13 mouse cellular contexts compared by ENCODE assay signal in the genomic region with DNA sequence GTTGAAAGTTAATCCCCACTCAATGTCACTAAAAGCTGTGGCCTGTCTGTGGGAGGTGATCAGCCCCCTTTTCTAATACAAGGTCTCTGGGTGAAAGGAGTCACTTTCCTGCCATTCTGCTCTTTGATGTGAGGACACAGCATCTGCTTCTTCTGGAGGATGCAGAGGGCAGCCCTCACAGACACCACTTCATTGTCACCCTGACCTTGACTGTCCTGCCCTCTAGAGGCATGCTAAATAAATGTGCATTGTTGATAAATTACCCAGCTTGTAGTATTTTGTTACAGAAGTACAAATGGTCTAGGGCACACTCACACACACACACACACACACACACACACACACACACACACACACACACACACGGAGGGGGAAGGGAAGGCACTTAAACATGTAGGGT. TPM values are rescaled to one million over a fixed set of nuclear protein-coding genes. Genes with fewer than 3 reads are reported as not detected.
DNase-seq lines count a peak whose midpoint lies in the region; ATAC-seq and TF ChIP-seq lines count a peak whose summit lies in the region.
"Had no signal": no experiment of that assay in that cellular context is flagged by ENCODE, and none has a peak within 500 bp of the region (broad histone marks: within the 10 kb centered on the region; RNA-seq: fewer than 3 reads in every experiment).

No protein-coding gene starts in this region.

- H3K27ac ChIP-seq in intestine, postnatal 0 days (ENCODE audit: low read depth, low read length): no peak overlapping the region
- H3K27ac ChIP-seq in intestine, embryonic 15.5 days: no peak overlapping the region
- H3K27ac ChIP-seq in spleen, adult 2 months (ENCODE audit: insufficient read depth, low read length): no peak overlapping the region
- H3K27ac ChIP-seq: hindbrain, embryonic 15.5 days; liver, embryonic 15.5 days had no signal

- H3K4me1 ChIP-seq in intestine, postnatal 0 days (replicated peaks; ENCODE audit: control insufficient read depth, insufficient read depth, low read length): no peaks in the 10 kb centered on the region
- no peaks in the 10 kb centered on the region for H3K4me1 ChIP-seq in intestine, embryonic 15.5 days (replicated peaks)
- no peaks in the 10 kb centered on the region for H3K4me1 ChIP-seq in spleen, adult 2 months (ENCODE audit: control insufficient read depth, insufficient read depth, insufficient read length)
- H3K4me1 ChIP-seq: hindbrain, embryonic 15.5 days; liver, embryonic 15.5 days had no signal

- no peak overlapping the region for H3K9ac ChIP-seq in intestine, postnatal 0 days (ENCODE audit: low read depth, low read length)
- no peak overlapping the region for H3K9ac ChIP-seq in intestine, embryonic 15.5 days
- H3K9ac ChIP-seq: hindbrain, embryonic 15.5 days; liver, embryonic 15.5 days had no signal

- no peak overlapping the region for H3K4me2 ChIP-seq in intestine, postnatal 0 days (replicated peaks; ENCODE audit: low read depth)
- no peak overlapping the region for H3K4me2 ChIP-seq in intestine, embryonic 15.5 days (replicated peaks)
- H3K4me2 ChIP-seq: hindbrain, embryonic 15.5 days; liver, embryonic 15.5 days had no signal

- H3K27me3 ChIP-seq in intestine, postnatal 0 days (replicated peaks; ENCODE audit: control insufficient read depth, insufficient read depth, low read length): no peaks in the 10 kb centered on the region
- no peaks in the 10 kb centered on the region for H3K27me3 ChIP-seq in intestine, embryonic 15.5 days (replicated peaks)
- H3K27me3 ChIP-seq in spleen, adult 2 months (ENCODE audit: control insufficient read depth, insufficient read depth, low read length): no peaks in the 10 kb centered on the region
- H3K27me3 ChIP-seq: hindbrain, embryonic 15.5 days; liver, embryonic 15.5 days had no signal

- peak in 1 of 2 experiments; percentile 11 for DNase-seq in spleen, adult 2 months (ENCODE audit: low read depth in 1 of 2, low spot score in 2 of 2)
- DNase-seq in spleen, postnatal 10 days (ENCODE audit: low spot score in 2 of 2): no peak
- no peak for DNase-seq in gastrocnemius, postnatal 10 days
- DNase-seq in Muller cell, postnatal 12 days (ENCODE audit: inconsistent ontology term): no peak
- DNase-seq: cerebellum, postnatal 36 days; gastrocnemius, postnatal 36 days had no signal

- TF ChIP-seq POLR2A in spleen, adult 2 months (IDR thresholded peaks at IDR 0.05; ENCODE audit: low read depth, low read length): no peak

- TF ChIP-seq CTCF in intestine, postnatal 0 days (IDR thresholded peaks at IDR 0.05; ENCODE audit: low read depth): peak; percentile 65
- peak; percentile 33; the same call in 1 of the 2 replicates for TF ChIP-seq CTCF in spleen, adult 2 months (IDR thresholded peaks at IDR 0.05; ENCODE audit: extremely low read depth, insufficient read depth, insufficient read length, insufficient replicate concordance)

- no peaks in the 10 kb centered on the region for H3K9me3 ChIP-seq in intestine, postnatal 0 days (ENCODE audit: control insufficient read depth)
- no peaks in the 10 kb centered on the region for H3K9me3 ChIP-seq in intestine, embryonic 15.5 days
- H3K9me3 ChIP-seq: G1E; hindbrain, embryonic 15.5 days; liver, embryonic 15.5 days had no signal

- 44% methylated on average over 1 of the region's 1 CpGs for WGBS in intestine, postnatal 0 days
- WGBS in intestine, embryonic 15.5 days: 100% methylated on average over 1 of the region's 1 CpGs
- 44% methylated on average over 1 of the region's 1 CpGs for WGBS in spleen, adult 2 months

- H3K4me3 ChIP-seq in intestine, postnatal 0 days (ENCODE audit: low read depth, low read length): no peak overlapping the region
- no peak overlapping the region for H3K4me3 ChIP-seq in intestine, embryonic 15.5 days (replicated peaks)
- no peak overlapping the region for H3K4me3 ChIP-seq in spleen, adult 2 months (ENCODE audit: extremely low read depth, insufficient read depth, insufficient read length)
- H3K4me3 ChIP-seq: hindbrain, embryonic 15.5 days; liver, embryonic 15.5 days had no signal

- H3K36me3 ChIP-seq in intestine, postnatal 0 days (ENCODE audit: control insufficient read depth, insufficient read depth): no peaks in the 10 kb centered on the region
- H3K36me3 ChIP-seq in intestine, embryonic 15.5 days: no peaks in the 10 kb centered on the region
- no peaks in the 10 kb centered on the region for H3K36me3 ChIP-seq in spleen, adult 2 months (ENCODE audit: control insufficient read depth, insufficient read depth, low read length)
- H3K36me3 ChIP-seq: G1E; hindbrain, embryonic 15.5 days; liver, embryonic 15.5 days had no signal

- no peak for ATAC-seq in intestine, postnatal 0 days
- ATAC-seq in intestine, embryonic 15.5 days: no peak
- peak; percentile 43; the same call in 1 of the 2 replicates for ATAC-seq in megakaryocyte, adult 5-6 weeks (ENCODE audit: poor library complexity, severe bottlenecking)
- ATAC-seq in monocyte, adult 5-6 weeks (replicated peaks; ENCODE audit: insufficient number of reproducible peaks, low FRiP score, low TSS enrichment, poor library complexity, severe bottlenecking): no peak

RNA-seq across cellular contexts. Expression of gene Tapt1, which starts 31.7 kb away (rescaled TPM):
- 14.1 TPM in 2 replicates for polyA plus RNA-seq in intestine, postnatal 0 days (2015; fragmentation: Nextera tagmentation; extraction: Ambion mirVana)
- polyA plus RNA-seq in intestine, embryonic 15.5 days (2015; fragmentation: Nextera tagmentation; extraction: Ambion mirVana): 23.8 and 26.3 TPM in 2 replicates
- 22.2 and 27.4 TPM in 2 replicates for polyA plus RNA-seq in spleen, adult 2 months (2012; rRNA removed)
- 30.1 and 31.8 TPM in 2 replicates for total RNA-seq in megakaryocyte, adult 5-6 weeks (2015)
- total RNA-seq in megakaryocyte, adult 5-6 weeks (2017): 34.5 and 44.2 TPM in 2 replicates
- 10 to 100 TPM; 31.7 to 33.1 TPM for total RNA-seq in gastrocnemius, postnatal 10 days (2021)
- 60.4 to 82.0 TPM (median 80.8 TPM) in 3 replicates for total RNA-seq in monocyte, adult 5-6 weeks (2017)
